Mouse (Mus musculus): Measurements from ENCODE around the gene Gpr107.

- no peak for TF ChIP-seq CTCF (IDR thresholded peaks at IDR 0.05 in 2 of 3, conservative IDR thresholded peaks at IDR 0.05 in 1 of 3; ENCODE audit: control insufficient read depth in 1 of 3, insufficient read depth in 1 of 3, low read depth in 2 of 3, low read length in 3 of 3, poor library complexity in 1 of 3, severe bottlenecking in 1 of 3)
- no peak for TF ChIP-seq CHD2 (IDR thresholded peaks at IDR 0.05; ENCODE audit: low read length)
- TF ChIP-seq POLR2A (IDR thresholded peaks at IDR 0.05; ENCODE audit: control insufficient read depth in 1 of 2, insufficient read depth in 1 of 2, low read depth in 1 of 2, low read length in 2 of 2, poor library complexity in 1 of 2), result no peak
- peak; percentile 75 for TF ChIP-seq TAL1 (IDR thresholded peaks at IDR 0.05; ENCODE audit: low read length)
- TF ChIP-seq UBTF (IDR thresholded peaks at IDR 0.05; ENCODE audit: borderline replicate concordance, insufficient read depth, low read depth, low read length), result no peak
- no peak for TF ChIP-seq E2F4 (IDR thresholded peaks at IDR 0.05; ENCODE audit: borderline replicate concordance, low read depth, low read length)
Measured at GRCm38 (mm10) chr2:31248856-31249255, 96.7 kb downstream of the Gpr107 start.
